Mouse (Mus musculus) ES-E14 (cell line): Measurements from ENCODE around the gene A3galt2. TPM values are rescaled to one million over a fixed set of nuclear protein-coding genes. Genes with fewer than 3 reads are reported as not detected.

ENCODE experiments used
- DNase-seq: peaks from one replicate; pipeline ENCODE4 v3.0.0-alpha.2; 2013; ENCODE audit warnings: low read depth, low spot score
- H3K27ac ChIP-seq: 2 replicates; pipeline ENCODE4 v1.5.1; 2012; ENCODE audit warnings: low read depth, mild to moderate bottlenecking, low read length, moderate library complexity, mixed read lengths; ENCODE audit not compliant: poor library complexity, insufficient read depth, severe bottlenecking
- H3K36me3 ChIP-seq: 2 replicates; pipeline ENCODE4 v1.6.1; 2012; ENCODE audit warnings: mild to moderate bottlenecking, low read length, moderate library complexity, mixed read lengths; ENCODE audit not compliant: control insufficient read depth, poor library complexity, insufficient read depth, severe bottlenecking
- H3K4me1 ChIP-seq, 2 experiments: fragments of 150-350 bp in 1 of 2; sonication (generic) in 1 of 2; 2 replicates each; pipeline ENCODE4 v1.6.1; 2012; ENCODE audit warnings: low read length in 2 of 2, mild to moderate bottlenecking in 1 of 2, mixed read lengths in 1 of 2; ENCODE audit not compliant: control insufficient read depth in 2 of 2, insufficient read depth in 2 of 2, poor library complexity in 1 of 2
- H3K4me3 ChIP-seq, 2 experiments: fragments of 150-350 bp in 1 of 2; sonication (generic) in 1 of 2; 2 replicates each; pipeline ENCODE4 v1.5.1; 2012; ENCODE audit warnings: low read length in 2 of 2, low read depth in 1 of 2, mild to moderate bottlenecking in 1 of 2, mixed read lengths in 1 of 2; ENCODE audit not compliant: insufficient read depth in 1 of 2, poor library complexity in 1 of 2, severe bottlenecking in 1 of 2
- H3K9ac ChIP-seq: 2 replicates; pipeline ENCODE4 v1.6.1; 2012; ENCODE audit warnings: low read depth, mild to moderate bottlenecking, low read length, mixed read lengths; ENCODE audit not compliant: poor library complexity, insufficient read depth, severe bottlenecking
- H3K9me3 ChIP-seq: fragments of 150-350 bp; sonication (generic); 2 replicates; pipeline ENCODE4 v1.6.1; 2012; ENCODE audit warnings: low read depth, mild to moderate bottlenecking, low read length; ENCODE audit not compliant: control insufficient read depth, insufficient read depth
- CHD2 ChIP-seq: IDR thresholded peaks from 2 replicates; pipeline ENCODE4 v1.6.1; 2014; ENCODE audit warnings: mild to moderate bottlenecking, low read depth, low read length, inconsistent platforms
- HCFC1 ChIP-seq: IDR thresholded peaks from 2 replicates; pipeline ENCODE4 v1.6.1; 2012; ENCODE audit warnings: low read length, inconsistent platforms, borderline replicate concordance; ENCODE audit not compliant: insufficient read depth
- MAFK ChIP-seq: IDR thresholded peaks from 2 replicates; pipeline ENCODE4 v1.6.1; 2014; ENCODE audit warnings: mild to moderate bottlenecking, low read depth, low read length, inconsistent platforms; ENCODE audit not compliant: insufficient read depth
- ZC3H11A ChIP-seq: IDR thresholded peaks from 2 replicates; pipeline ENCODE4 v1.6.1; 2012; ENCODE audit warnings: low read depth, mild to moderate bottlenecking, inconsistent platforms, low read length, borderline replicate concordance
- ZNF384 ChIP-seq: IDR thresholded peaks from 2 replicates; pipeline ENCODE4 v1.6.1; 2012; ENCODE audit warnings: low read depth, low read length, inconsistent platforms
- in situ Hi-C, 2 experiments: fragments of 600-800 bp; cut with MboI; formaldehyde crosslinking; loops; one replicate each; pipeline ENCODE4 v1.15.1; 2025; ENCODE audit warnings: low sequenced_read_pairs in 2 of 2, inconsistent platforms in 1 of 2; ENCODE audit not compliant: unreplicated experiment in 2 of 2
- total RNA-seq: library from RNA; depleted of rRNA; stranded (reverse); fragments of 300-350 nt; gene quantifications from 2 replicates; pipeline ENCODE4 v1.2.3, GENCODE M21; 2012

Gene A3galt2
- total RNA-seq, 1 experiment, result 0.09 TPM

DNA sequence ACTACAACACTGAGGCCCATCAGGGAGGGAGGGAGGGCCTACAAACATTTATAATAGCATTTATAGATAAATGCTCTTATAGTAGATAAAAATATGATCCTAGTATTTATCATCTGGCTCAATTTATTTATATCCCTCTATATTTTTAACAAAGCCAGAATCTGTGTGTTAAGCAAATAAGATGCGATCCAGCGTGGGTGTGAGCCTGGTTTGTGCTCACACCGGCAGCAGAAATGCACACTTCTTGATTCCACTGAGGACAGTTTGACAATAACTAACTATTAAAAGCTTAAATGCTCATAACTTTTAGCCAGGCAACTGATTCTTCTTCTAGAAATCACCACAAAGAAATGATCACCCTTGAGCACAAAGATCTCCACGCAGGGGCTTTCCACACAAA is 32.9 kb downstream of the A3galt2 start:
- no peak overlapping the region for H3K27ac ChIP-seq
- in situ Hi-C loops, result no loop called here
- TF ChIP-seq CHD2, result no peak
- no peak for TF ChIP-seq ZNF384
- TF ChIP-seq MAFK, result no peak
- no peak for TF ChIP-seq HCFC1

DNA sequence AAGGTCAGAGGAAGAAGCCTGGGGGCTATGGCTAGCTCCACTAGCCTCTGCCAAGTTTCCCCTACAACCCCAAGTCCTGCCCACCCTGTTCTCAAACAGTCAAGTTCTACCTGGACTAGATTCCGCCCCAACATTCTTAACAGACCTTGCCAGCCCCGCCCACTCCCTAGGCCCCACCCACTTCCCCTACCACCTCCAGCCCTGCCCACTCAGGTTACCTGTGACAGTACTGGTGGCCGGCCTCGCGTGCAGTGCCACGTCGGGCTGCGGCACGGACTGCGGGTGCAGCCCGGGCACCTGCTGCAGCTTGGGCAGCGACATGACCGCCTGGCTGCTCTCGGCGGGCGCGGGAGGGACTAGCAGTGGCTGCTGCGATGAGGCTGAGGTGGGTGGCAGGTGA is 34.5 kb downstream of the A3galt2 start:
- Histone ChIP-seq H3K9me3 (no peaks in the 10 kb centered on the region), H3K36me3 (no peaks in the 10 kb centered on the region; the same call in 1 of the 2 replicates), H3K4me1 (peaks cover 0 to 13% of the 10 kb centered on the region in 2 experiments; a peak in 1 of 4 replicates), H3K4me3 (peak overlapping the region; percentile 65 to 67; a peak in 3 of 4 replicates), H3K9ac (no peak overlapping the region), H3K27ac (no peak overlapping the region)
- no peak for DNase-seq
- TF ChIP-seq ZC3H11A (no peak), CHD2 (no peak), HCFC1 (no peak)
- in situ Hi-C loops, result no loop called here

More for the DNA sequence above, 32.9 kb downstream of the A3galt2 start:
- peaks cover 0 to 9% of the 10 kb centered on the region in 2 experiments; a peak in 1 of 4 replicates for H3K4me1 ChIP-seq
- H3K36me3 ChIP-seq, result no peaks in the 10 kb centered on the region; the same call in 1 of the 2 replicates
- H3K9me3 ChIP-seq, result no peaks in the 10 kb centered on the region
- DNase-seq, result no peak
- H3K4me3 ChIP-seq, result no peak overlapping the region
- no peak overlapping the region for H3K9ac ChIP-seq

DNA sequence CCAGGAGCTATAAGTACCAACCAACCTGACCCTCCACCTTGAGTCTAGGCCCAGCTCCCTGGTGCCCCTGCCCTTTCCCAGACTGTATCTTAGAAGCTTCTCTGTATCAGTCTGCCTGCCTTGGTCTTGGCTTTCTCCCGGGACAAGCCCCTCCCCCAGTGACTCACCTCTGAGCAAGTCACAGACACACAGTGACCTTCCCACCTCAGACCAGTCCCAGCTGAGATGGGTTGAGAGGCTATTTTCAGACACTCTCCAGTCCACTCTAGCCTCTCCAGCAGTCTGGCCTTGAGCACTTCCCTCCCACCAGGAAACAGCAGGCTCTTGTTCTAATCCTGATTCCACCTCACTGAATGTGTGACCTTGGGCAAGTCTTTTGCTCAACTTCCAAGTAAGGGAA is 38.5 kb downstream of the A3galt2 start:
- Histone ChIP-seq H3K27ac (no peak overlapping the region), H3K4me3 (no peak overlapping the region), H3K9me3 (no peaks in the 10 kb centered on the region), H3K9ac (no peak overlapping the region), H3K4me1 (peaks cover 0 to 15% of the 10 kb centered on the region in 2 experiments; a peak in 1 of 4 replicates), H3K36me3 (no peaks in the 10 kb centered on the region)
- TF ChIP-seq ZC3H11A (no peak), CHD2 (no peak), MAFK (no peak), HCFC1 (no peak), ZNF384 (no peak)
- no peak for DNase-seq
- in situ Hi-C loops, result no loop called here

DNA sequence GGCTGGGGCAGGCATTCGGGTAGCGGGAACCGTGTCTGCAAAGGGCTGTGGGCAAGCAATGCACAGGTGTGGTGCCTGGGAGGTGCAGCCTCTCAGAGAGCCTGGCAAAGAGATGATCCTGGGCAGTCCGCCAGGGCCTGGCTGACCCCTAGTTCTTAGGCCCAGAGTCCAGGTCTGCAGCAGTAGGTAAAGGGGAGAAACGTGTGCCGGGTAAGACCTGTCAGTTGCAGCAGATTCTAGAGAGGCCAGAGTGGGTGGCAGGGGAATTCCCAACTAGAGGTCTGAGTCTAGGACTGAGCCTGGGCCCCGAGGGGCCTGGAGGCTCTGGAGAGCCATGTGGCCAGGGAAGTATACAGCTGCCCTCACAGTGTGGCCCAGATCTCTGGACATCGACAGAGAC is 39.0 kb downstream of the A3galt2 start:
- Histone ChIP-seq H3K36me3 (no peaks in the 10 kb centered on the region), H3K27ac (no peak overlapping the region), H3K9me3 (no peaks in the 10 kb centered on the region), H3K9ac (no peak overlapping the region), H3K4me3 (no peak overlapping the region), H3K4me1 (peaks cover 0 to 18% of the 10 kb centered on the region in 2 experiments; a peak in 1 of 4 replicates)
- in situ Hi-C loops, result no loop called here
- DNase-seq, result no peak
- TF ChIP-seq HCFC1, result no peak
- no peak for TF ChIP-seq CHD2

DNA sequence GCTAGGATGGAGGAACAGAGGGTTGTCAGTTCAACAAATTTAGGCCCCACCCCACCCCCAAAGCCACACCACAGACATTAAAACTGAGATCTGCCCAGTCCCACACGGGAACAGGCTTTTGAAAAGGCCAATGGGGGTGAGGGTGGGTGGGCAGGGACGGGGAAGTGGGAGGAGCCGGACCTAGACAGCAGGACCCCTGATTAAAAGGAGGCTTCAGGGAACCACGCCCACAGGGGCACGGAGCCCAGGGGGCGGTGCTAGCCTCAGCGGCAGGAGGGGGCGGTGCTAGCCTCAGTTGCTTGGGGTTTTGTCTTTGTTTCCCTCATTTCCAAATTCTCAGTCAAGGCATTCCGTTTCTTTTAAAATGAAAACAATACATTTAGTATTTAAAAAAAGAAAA is 40.4 kb downstream of the A3galt2 start:
- no peak overlapping the region for H3K9ac ChIP-seq
- no peaks in the 10 kb centered on the region for H3K36me3 ChIP-seq
- no peak overlapping the region for H3K27ac ChIP-seq
- peaks cover 0 to 11% of the 10 kb centered on the region in 2 experiments; a peak in 1 of 4 replicates for H3K4me1 ChIP-seq
- no peak for DNase-seq
- in situ Hi-C loops, result no loop called here
- H3K9me3 ChIP-seq, result no peaks in the 10 kb centered on the region
- TF ChIP-seq HCFC1 (no peak), ZNF384 (no peak)
- no peak overlapping the region for H3K4me3 ChIP-seq
